Mouse (Mus musculus): ENCODE measurements at regions not wholly inside any gene's neighbourhood (a gene's known extent, or its start where the extent isn't known, plus 50 kb on each side); places are given as distances from the start of the nearest gene placed in this dataset.
A peak's percentile ranks its signal among the peaks of the same experiment; 100 is the strongest.

DNA sequence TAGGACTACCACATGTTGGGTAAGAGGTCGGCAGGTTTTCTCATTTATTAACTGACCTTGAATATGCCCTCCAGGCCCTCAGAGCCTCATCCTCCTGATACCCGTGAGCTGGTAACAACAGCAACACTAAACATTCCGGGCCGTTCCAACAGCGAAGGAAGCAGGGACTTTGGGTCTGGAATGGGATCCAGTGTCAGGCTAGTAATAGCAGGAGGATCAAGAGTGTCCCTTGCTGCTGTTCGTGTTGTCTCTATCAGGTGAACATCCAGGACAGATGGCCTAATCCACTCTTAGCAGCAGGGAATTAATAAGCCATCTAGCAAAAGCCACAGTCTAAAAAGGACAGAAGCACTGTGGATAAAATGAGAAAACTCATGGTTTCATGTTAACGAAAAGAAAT, 106.7 kb downstream of the Cpeb2 start:
- no peak for ATAC-seq (ENCODE audit: low FRiP score)
- H3K27ac ChIP-seq = 0 out of 2 replicates have a peak overlapping the region, but pooled peaks have one; percentile 14
- no peaks in the 10 kb centered on the region for H3K9me3 ChIP-seq
- no peak overlapping the region for H3K4me3 ChIP-seq
- H3K27me3 ChIP-seq = no peaks in the 10 kb centered on the region
- H3K4me2 ChIP-seq = no peak overlapping the region
- H3K36me3 ChIP-seq = no peaks in the 10 kb centered on the region
- 69% methylated on average over 7 of the region's 7 CpGs for WGBS
- no peak overlapping the region for H3K9ac ChIP-seq
- peaks cover 5% of the 10 kb centered on the region; the same call in 1 of the 2 replicates for H3K4me1 ChIP-seq (replicated peaks)

- Histone ChIP-seq H3K9ac (no peak overlapping the region), H3K4me2 (no peak overlapping the region), H3K27ac (no peak overlapping the region), H3K4me3 (no peak overlapping the region), H3K4me1 (replicated peaks) (peaks cover 5% of the 10 kb centered on the region; the same call in 1 of the 2 replicates), H3K27me3 (no peaks in the 10 kb centered on the region), H3K9me3 (no peaks in the 10 kb centered on the region), H3K36me3 (no peaks in the 10 kb centered on the region)
- 89% methylated on average over 2 of the region's 2 CpGs for WGBS
- no peak for ATAC-seq (ENCODE audit: low FRiP score)
These were observed 108.5 kb downstream of the Cpeb2 start for GRCm38 (mm10) chr5:43341475-43341874.

DNA sequence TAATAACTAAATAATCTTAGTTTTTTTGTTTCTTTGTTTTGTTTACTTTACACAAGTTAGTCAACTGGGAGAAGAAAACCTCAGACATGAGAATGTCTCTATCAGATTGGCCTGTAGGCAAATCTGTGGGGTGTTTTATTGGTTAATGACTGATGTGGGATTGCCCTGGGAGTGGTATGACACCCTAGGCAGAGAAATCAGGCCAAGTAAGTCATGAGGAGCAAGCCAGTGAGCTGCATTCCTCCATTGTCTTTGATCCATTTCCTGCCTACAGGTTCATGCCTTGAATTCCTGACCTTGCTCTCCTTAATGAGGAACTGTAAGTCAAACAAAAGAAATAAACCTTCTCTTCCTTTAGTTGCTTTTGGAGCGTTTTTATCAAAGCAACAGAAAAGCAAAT, 111.5 kb downstream of the Cpeb2 start:
- WGBS = 83% methylated on average over 1 of the region's 1 CpGs
- no peaks in the 10 kb centered on the region for H3K4me1 ChIP-seq (replicated peaks)
- H3K4me3 ChIP-seq = no peak overlapping the region
- H3K27ac ChIP-seq = no peak overlapping the region
- ATAC-seq (ENCODE audit: low FRiP score) = no peak
- H3K9me3 ChIP-seq = no peaks in the 10 kb centered on the region
- H3K9ac ChIP-seq = no peak overlapping the region
- no peaks in the 10 kb centered on the region for H3K36me3 ChIP-seq
- H3K4me2 ChIP-seq = no peak overlapping the region
- H3K27me3 ChIP-seq = no peaks in the 10 kb centered on the region

- no peak overlapping the region for H3K9ac ChIP-seq
- H3K4me3 ChIP-seq = no peak overlapping the region
- H3K27ac ChIP-seq = no peak overlapping the region
- H3K4me1 ChIP-seq (replicated peaks) = peaks cover 34% of the 10 kb centered on the region
- no peak for ATAC-seq (ENCODE audit: low FRiP score)
- WGBS = 83% methylated on average over 2 of the region's 2 CpGs
- no peaks in the 10 kb centered on the region for H3K36me3 ChIP-seq
- no peaks in the 10 kb centered on the region for H3K27me3 ChIP-seq
- H3K9me3 ChIP-seq = no peaks in the 10 kb centered on the region
- H3K4me2 ChIP-seq = no peak overlapping the region
These were observed 118.0 kb downstream of the Cpeb2 start for GRCm38 (mm10) chr5:43350987-43351386.

GRCm38 (mm10) chr5:43353021-43353990, 120.3 kb downstream of the Cpeb2 start:
- Histone ChIP-seq H3K9ac (no peak overlapping the region), H3K36me3 (no peaks in the 10 kb centered on the region), H3K4me1 (replicated peaks) (peaks cover 37% of the 10 kb centered on the region), H3K4me3 (no peak overlapping the region), H3K9me3 (no peaks in the 10 kb centered on the region), H3K27ac (peak overlapping the region; percentile 62), H3K27me3 (no peaks in the 10 kb centered on the region), H3K4me2 (peak overlapping the region; percentile 10; the same call in 1 of the 2 replicates)
- 41% methylated on average over 23 of the region's 23 CpGs for WGBS
- peak; percentile 28; the same call in 1 of the 2 replicates for ATAC-seq (ENCODE audit: low FRiP score)

- Histone ChIP-seq H3K9me3 (no peaks in the 10 kb centered on the region), H3K27ac (peak overlapping the region; percentile 71), H3K9ac (peak overlapping the region; percentile 51; the same call in 1 of the 2 replicates), H3K27me3 (no peaks in the 10 kb centered on the region), H3K4me3 (peak overlapping the region; percentile 27), H3K4me2 (peak overlapping the region; percentile 50), H3K36me3 (no peaks in the 10 kb centered on the region), H3K4me1 (replicated peaks) (peaks cover 37% of the 10 kb centered on the region)
- WGBS = 50% methylated on average over 14 of the region's 14 CpGs
- ATAC-seq (ENCODE audit: low FRiP score) = peak; percentile 6; the same call in 1 of the 2 replicates
These were observed 121.5 kb downstream of the Cpeb2 start for GRCm38 (mm10) chr5:43354351-43354942.

DNA sequence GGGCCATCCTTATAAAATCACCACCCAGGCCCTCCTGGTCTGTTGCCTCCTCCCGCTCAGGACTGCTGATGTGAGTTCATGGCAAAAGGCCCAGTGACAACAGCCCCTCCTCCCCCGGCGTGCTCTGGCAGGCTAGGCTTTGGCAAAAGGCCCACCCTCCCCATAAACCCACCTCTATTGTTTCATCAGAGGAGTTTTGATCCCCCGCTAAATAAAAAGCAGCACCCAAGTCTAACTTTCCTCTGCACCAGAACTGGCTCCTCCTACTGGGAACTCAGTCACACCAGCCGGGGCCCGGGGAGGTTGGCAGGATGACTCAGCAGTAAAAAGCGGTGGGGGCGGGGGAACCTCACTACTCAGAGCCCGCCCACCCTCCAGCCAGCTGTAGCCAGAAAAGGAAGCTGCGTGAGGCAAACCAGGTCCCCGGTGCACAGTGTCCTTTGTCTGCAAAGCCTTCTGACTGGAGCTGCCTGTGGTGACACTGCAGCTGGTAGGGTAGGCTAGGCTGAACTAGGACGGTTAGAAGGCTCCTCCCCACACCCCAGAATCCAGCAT, 122.1 kb downstream of the Cpeb2 start:
- H3K4me3 ChIP-seq = peak overlapping the region; percentile 27
- H3K4me2 ChIP-seq = peak overlapping the region; percentile 50
- H3K4me1 ChIP-seq (replicated peaks) = peaks cover 37% of the 10 kb centered on the region
- under 1% methylated on average over 12 of the region's 12 CpGs for WGBS
- peak overlapping the region; percentile 71 for H3K27ac ChIP-seq
- no peaks in the 10 kb centered on the region for H3K9me3 ChIP-seq
- no peaks in the 10 kb centered on the region for H3K27me3 ChIP-seq
- H3K36me3 ChIP-seq = no peaks in the 10 kb centered on the region
- H3K9ac ChIP-seq = peak overlapping the region; percentile 51
- ATAC-seq (ENCODE audit: low FRiP score) = peak; percentile 92

DNA sequence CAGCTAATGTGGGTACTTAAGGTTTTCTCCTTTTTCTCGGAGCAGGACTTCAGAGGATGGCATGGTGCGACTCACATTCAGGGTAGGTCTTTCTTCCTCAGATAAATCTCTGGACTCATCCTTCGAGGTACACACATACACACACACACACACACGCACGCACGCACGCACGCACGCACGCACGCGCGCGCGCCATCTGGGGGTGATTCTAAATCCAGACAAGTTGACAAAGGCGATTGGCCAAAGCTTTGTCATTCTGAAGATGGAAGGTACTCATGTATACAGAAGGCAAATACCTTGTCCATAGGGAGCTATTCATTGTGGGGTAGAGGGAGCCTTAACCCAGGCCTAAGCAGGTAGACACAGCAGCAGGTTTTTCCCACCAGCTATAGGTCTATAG, 122.9 kb downstream of the Cpeb2 start:
- ATAC-seq (ENCODE audit: low FRiP score) = 0 out of 2 replicates have a peak, but pooled peaks have one; percentile 8
- Histone ChIP-seq H3K4me2 (peak overlapping the region; percentile 50), H3K9ac (no peak overlapping the region), H3K4me1 (replicated peaks) (peaks cover 37% of the 10 kb centered on the region), H3K27ac (peak overlapping the region; percentile 71), H3K36me3 (no peaks in the 10 kb centered on the region), H3K27me3 (no peaks in the 10 kb centered on the region), H3K9me3 (no peaks in the 10 kb centered on the region), H3K4me3 (no peak overlapping the region)
- 79% methylated on average over 16 of the region's 16 CpGs for WGBS

GRCm38 (mm10) chr5:43357100-43357680, 124.2 kb downstream of the Cpeb2 start:
- H3K4me3 ChIP-seq = no peak overlapping the region
- H3K9ac ChIP-seq = no peak overlapping the region
- peaks cover 37% of the 10 kb centered on the region for H3K4me1 ChIP-seq (replicated peaks)
- no peak overlapping the region for H3K4me2 ChIP-seq
- H3K27ac ChIP-seq = no peak overlapping the region
- WGBS = 93% methylated on average over 5 of the region's 5 CpGs
- H3K27me3 ChIP-seq = no peaks in the 10 kb centered on the region
- no peaks in the 10 kb centered on the region for H3K36me3 ChIP-seq
- no peak for ATAC-seq (ENCODE audit: low FRiP score)
- no peaks in the 10 kb centered on the region for H3K9me3 ChIP-seq

GRCm38 (mm10) chr5:43357901-43358300, 124.9 kb downstream of the Cpeb2 start:
- ATAC-seq (ENCODE audit: low FRiP score) = no peak
- Histone ChIP-seq H3K27me3 (no peaks in the 10 kb centered on the region), H3K4me2 (no peak overlapping the region), H3K4me3 (no peak overlapping the region), H3K9ac (no peak overlapping the region), H3K36me3 (no peaks in the 10 kb centered on the region), H3K4me1 (replicated peaks) (peaks cover 31% of the 10 kb centered on the region), H3K9me3 (no peaks in the 10 kb centered on the region), H3K27ac (no peak overlapping the region)
- 90% methylated on average over 5 of the region's 5 CpGs for WGBS

GRCm38 (mm10) chr5:43358928-43359765, 126.2 kb downstream of the Cpeb2 start:
- no peaks in the 10 kb centered on the region for H3K27me3 ChIP-seq
- H3K4me2 ChIP-seq = no peak overlapping the region
- H3K9ac ChIP-seq = no peak overlapping the region
- H3K36me3 ChIP-seq = no peaks in the 10 kb centered on the region
- no peak overlapping the region for H3K4me3 ChIP-seq
- ATAC-seq (ENCODE audit: low FRiP score) = no peak
- H3K9me3 ChIP-seq = no peaks in the 10 kb centered on the region
- 84% methylated on average over 7 of the region's 7 CpGs for WGBS
- H3K27ac ChIP-seq = no peak overlapping the region
- peaks cover 20% of the 10 kb centered on the region for H3K4me1 ChIP-seq (replicated peaks)

Data from hindbrain, embryonic 13.5 days (tissue).